Mouse (Mus musculus) heart, embryonic 13.5 days (tissue): ENCODE measurements around the gene Tmem181a. TPM values are rescaled to one million over a fixed set of nuclear protein-coding genes. Genes with fewer than 3 reads are reported as not detected.
"Not testable (repeated sequence)": the region's sequence is repeated elsewhere in the genome, so short reads cannot be mapped to it uniquely, and the experiment has no call there.

ENCODE experiments used
- ATAC-seq: fragments of 200-750 bp; cut with Nextera tagmentation; 2 replicates; pipeline ENCODE4 v1.8.0; 2017; ENCODE audit warnings: moderate TSS enrichment; ENCODE audit not compliant: insufficient number of reproducible peaks, low FRiP score, low TSS enrichment; ENCODE audit errors: extremely low read depth
- H3K27ac ChIP-seq: fragments of 300-500 bp; sonication (generic); replicated peaks from 2 replicates; pipeline ENCODE4 v1.5.1; 2015; ENCODE audit warnings: moderate library complexity, mild to moderate bottlenecking, inconsistent platforms
- H3K27me3 ChIP-seq: fragments of 300-500 bp; sonication (generic); replicated peaks from 2 replicates; pipeline ENCODE4 v1.6.1; 2015; ENCODE audit warnings: mild to moderate bottlenecking, inconsistent platforms
- H3K36me3 ChIP-seq: fragments of 300-500 bp; sonication (generic); 2 replicates; pipeline ENCODE4 v1.6.1; 2015; ENCODE audit warnings: mild to moderate bottlenecking, inconsistent platforms
- H3K4me1 ChIP-seq: fragments of 300-500 bp; sonication (generic); 2 replicates; pipeline ENCODE4 v1.6.1; 2015; ENCODE audit warnings: inconsistent platforms
- H3K4me2 ChIP-seq: fragments of 300-500 bp; sonication (generic); 2 replicates; pipeline ENCODE4 v1.6.1; 2015; ENCODE audit warnings: inconsistent platforms, mild to moderate bottlenecking, moderate library complexity
- H3K4me3 ChIP-seq: fragments of 300-500 bp; sonication (generic); 2 replicates; pipeline ENCODE4 v1.5.1; 2015; ENCODE audit warnings: moderate library complexity, mild to moderate bottlenecking, inconsistent platforms
- H3K9ac ChIP-seq: fragments of 300-500 bp; sonication (generic); 2 replicates; pipeline ENCODE4 v1.6.1; 2015; ENCODE audit warnings: inconsistent platforms, mild to moderate bottlenecking, moderate library complexity
- H3K9me3 ChIP-seq: fragments of 300-500 bp; sonication (generic); 2 replicates; pipeline ENCODE4 v1.6.1; 2016; ENCODE audit warnings: inconsistent platforms
- WGBS: fragments of 180-500 bp; shearing (Covaris S2); methylation state at CpG from one replicate; pipeline ENCODE4 v1.1.7; 2015; ENCODE audit warnings: mixed read lengths; 5-methylcytosine and 5-hydroxymethylcytosine counted together
- polyA plus RNA-seq: library from polyadenylated mRNA; unstranded; fragments of >200 nt; fragmentation: Nextera tagmentation; extraction: Ambion mirVana; gene quantifications from 2 replicates; pipeline ENCODE4 v1.2.1, GENCODE M21; 2015

The Tmem181a gene
- polyA plus RNA-seq, 1 experiment from 2014 or later: 15.4 TPM

GRCm38 (mm10) chr17:6311716-6312115, 55.1 kb downstream of the Tmem181a start:
- H3K4me2 ChIP-seq, H3K27ac ChIP-seq, H3K4me3 ChIP-seq, H3K4me1 ChIP-seq, H3K36me3 ChIP-seq, ATAC-seq, H3K27me3 ChIP-seq, H3K9ac ChIP-seq, H3K9me3 ChIP-seq: not testable (repeated sequence)
- WGBS: 88% methylated on average over 7 of the region's 7 CpGs

DNA sequence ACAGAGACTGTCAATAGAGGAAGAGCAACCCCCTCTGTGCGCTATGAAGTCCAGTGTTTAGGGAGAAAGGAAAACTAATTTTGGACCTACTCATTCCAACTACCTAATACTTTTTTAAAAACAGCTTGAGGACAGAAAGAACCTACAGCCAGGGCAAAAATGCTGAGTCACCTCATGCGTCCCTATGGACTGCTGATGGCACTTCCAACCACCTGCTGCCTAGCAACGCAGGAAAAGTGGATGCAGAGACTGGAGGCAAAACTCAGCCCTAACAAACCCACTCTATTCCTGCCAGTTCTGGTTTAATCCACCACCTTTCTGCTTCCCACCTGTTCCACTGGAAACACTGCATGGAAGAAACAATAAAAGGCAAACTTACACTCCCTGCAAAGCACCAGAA, 56.1 kb downstream of the Tmem181a start:
- not testable (repeated sequence) for H3K27ac ChIP-seq, H3K9ac ChIP-seq, H3K9me3 ChIP-seq, H3K27me3 ChIP-seq, H3K4me2 ChIP-seq, ATAC-seq, H3K4me3 ChIP-seq, H3K36me3 ChIP-seq, H3K4me1 ChIP-seq
- 70% methylated on average over 3 of the region's 3 CpGs for WGBS

DNA sequence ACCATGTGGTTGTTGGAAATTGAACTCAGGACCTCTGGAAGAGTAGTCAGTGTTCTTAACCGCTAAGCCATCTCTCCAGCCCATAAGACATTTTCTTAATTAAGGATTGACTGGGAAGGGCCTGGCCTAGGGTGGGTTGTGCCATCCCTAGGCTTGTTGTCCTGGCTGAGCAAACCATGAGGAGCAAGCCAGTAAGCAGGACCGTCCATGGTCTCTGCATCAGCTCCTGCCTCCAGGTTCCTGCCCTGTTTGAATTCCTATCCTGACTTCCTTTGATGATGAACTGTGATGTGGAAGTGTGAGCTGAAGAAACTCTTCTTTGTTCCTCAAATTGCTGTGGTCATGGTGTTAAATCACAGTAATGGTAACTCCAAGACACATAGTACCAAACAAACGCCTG, 57.8 kb downstream of the Tmem181a start:
- H3K4me1 ChIP-seq, H3K27ac ChIP-seq, H3K9me3 ChIP-seq, H3K27me3 ChIP-seq, H3K4me2 ChIP-seq, H3K36me3 ChIP-seq, ATAC-seq, H3K4me3 ChIP-seq, H3K9ac ChIP-seq: not testable (repeated sequence)
- WGBS: 70% methylated on average over 2 of the region's 3 CpGs

DNA sequence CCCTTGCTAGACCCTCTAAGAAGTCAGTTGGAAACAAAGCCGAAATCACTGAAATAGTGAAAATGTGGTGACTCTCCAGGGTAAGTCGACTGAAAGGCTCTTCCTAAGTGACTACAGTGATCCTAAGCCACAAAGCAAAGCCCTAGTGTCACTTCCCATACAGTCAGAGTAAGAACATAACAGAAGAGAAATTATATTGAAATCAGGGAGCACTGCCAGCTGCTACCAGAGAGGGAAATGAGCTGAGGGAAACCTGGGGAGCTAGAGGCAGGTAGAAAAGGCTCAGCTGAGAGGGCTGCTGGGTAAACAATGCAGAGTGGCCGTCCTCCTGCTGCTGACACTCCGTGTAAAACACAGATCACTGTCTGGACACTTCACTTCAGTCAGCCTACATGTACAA, 59.0 kb downstream of the Tmem181a start:
- H3K9ac ChIP-seq, H3K27me3 ChIP-seq, H3K36me3 ChIP-seq, H3K4me1 ChIP-seq, ATAC-seq, H3K4me3 ChIP-seq, H3K27ac ChIP-seq, H3K9me3 ChIP-seq, H3K4me2 ChIP-seq: not testable (repeated sequence)
- WGBS: 30% methylated on average over 3 of the region's 4 CpGs

DNA sequence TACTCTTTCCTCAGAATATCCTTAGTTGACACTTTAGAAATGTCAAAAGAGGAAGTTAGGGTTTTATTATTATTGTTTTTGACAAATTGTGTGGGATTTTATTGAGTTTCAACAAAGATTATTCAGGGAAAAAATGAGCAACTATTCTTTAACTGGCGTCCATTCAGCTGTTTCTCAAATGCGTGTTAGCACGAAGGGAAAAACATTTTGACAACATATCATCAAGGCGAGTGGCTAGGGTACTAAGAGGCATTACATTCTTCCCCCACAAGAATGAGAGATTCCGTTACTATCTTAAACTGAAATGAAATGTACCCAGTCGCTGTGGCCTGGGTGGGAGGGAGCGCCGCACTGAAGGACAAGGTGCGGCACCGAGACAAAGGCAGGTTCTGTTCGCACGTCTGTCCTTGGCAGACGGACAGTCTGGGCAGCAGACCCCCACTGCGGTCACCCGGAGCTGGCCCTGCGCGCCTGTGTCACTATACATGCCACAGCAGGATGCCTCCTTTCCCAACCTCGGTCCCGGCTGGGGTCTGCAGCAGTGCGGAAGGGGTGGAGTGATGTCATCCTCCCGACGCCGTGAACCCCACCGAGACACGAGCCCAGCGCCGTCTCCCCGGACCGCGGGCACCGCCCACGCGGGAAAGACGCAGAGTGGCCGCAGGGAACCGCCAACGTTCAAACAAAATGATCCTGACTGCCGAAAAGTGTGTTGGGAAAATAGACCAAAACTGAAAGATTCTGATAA, 59.9 kb downstream of the Tmem181a start:
- H3K27me3 ChIP-seq, H3K9me3 ChIP-seq, H3K27ac ChIP-seq, H3K4me1 ChIP-seq, H3K36me3 ChIP-seq: not testable (repeated sequence)
- H3K4me2 ChIP-seq: peak overlapping the region; percentile 72
- peak overlapping the region; percentile 76 for H3K9ac ChIP-seq
- WGBS: 2% methylated on average over 38 of the region's 38 CpGs
- peak; percentile 47; the same call in 1 of the 2 replicates for ATAC-seq
- peak overlapping the region; percentile 56 for H3K4me3 ChIP-seq

DNA sequence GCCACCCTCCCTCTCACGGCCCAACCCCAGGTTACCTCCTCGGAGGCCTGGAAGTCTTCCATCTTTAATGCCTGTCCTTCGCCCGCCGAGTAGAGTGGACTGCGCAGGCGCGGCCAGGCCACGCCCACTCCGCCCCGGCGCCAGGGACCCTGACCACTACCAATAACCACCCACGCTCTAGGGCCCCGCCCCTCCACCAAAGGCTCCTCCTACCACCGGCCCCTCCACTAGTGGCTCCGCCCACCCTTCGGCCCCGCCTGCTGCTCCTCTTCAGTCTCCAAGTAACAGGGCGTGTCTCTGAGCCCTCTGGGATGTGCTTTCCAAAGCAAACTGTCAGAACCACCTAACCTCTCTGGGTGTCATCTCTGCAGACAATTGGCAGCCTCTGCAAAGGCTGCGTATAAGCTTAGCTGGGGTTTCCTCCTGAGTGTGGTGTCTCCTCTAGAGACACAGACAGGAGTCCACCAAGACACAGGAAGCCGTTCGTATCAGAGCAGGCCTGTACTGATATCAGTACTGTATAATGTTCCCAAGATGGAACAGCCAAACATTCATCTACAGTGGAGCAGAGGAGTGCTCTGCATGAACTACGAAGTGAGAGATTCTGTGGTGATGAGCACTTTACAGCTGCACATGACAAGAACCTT, 60.8 kb downstream of the Tmem181a start, which contains the start of gene Dynlt1a:
Gene Dynlt1a (minus strand): TSS at position 162 of the 647 bp plus-strand sequence.
- H3K4me3 ChIP-seq: peak within 1 kb of the TSS; percentile 56
- H3K4me2 ChIP-seq: peak within 1 kb of the TSS; percentile 72
- H3K9me3 ChIP-seq, H3K27ac ChIP-seq, H3K4me1 ChIP-seq, H3K27me3 ChIP-seq, H3K36me3 ChIP-seq: not testable (repeated sequence)
- H3K9ac ChIP-seq: peak within 1 kb of the TSS; percentile 76
- ATAC-seq: peak; percentile 95
- 9% methylated on average over 15 of the region's 23 CpGs for WGBS

DNA sequence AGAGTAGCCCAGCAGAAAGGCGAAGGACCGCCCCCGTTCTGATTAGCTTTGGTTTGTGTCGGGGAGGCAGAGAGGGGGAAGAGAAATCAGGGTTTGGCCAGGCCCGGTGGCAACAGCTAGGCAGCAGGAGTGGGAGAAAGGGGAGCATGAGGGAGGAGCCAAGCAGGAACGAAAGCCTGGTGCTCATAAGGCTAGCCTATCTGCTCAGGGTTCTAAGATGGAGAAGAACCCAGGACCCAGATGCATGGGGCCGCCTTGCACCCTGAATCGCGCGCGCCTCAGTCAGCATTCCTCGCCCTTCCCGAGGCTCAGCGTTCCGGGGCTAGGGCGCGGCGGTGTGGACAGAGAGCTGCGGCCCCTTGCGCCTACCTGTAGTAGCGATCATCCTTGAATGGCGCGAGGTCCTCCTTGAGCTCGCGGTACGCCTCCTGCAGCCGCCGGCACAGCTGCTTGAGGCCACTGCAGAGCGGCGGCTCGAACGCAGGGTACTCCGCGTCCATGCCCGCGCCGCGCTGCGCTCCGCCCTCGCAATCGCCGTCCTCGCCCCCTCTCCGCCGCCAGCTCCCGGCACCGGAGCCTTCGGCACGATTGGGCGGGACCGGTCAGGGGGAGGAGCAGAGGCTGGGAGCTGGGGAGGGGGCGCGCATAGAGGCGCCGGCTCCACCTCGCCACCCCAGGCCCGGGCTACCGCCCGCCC, 64.6 kb downstream of the Tmem181a start:
- H3K27ac ChIP-seq, H3K4me3 ChIP-seq, H3K9ac ChIP-seq, H3K36me3 ChIP-seq, H3K4me1 ChIP-seq, ATAC-seq, H3K4me2 ChIP-seq, H3K27me3 ChIP-seq, H3K9me3 ChIP-seq: not testable (repeated sequence)
- WGBS: 2% methylated on average over 15 of the region's 60 CpGs

- H3K4me2 ChIP-seq, H3K9ac ChIP-seq, H3K9me3 ChIP-seq, H3K4me3 ChIP-seq, H3K36me3 ChIP-seq, H3K4me1 ChIP-seq, H3K27me3 ChIP-seq, ATAC-seq, H3K27ac ChIP-seq: not testable (repeated sequence)
- no CpG with 5 or more reads among the region's 10 CpGs for WGBS
Observed at GRCm38 (mm10) chr17:6321778-6322101, 65.1 kb downstream of the Tmem181a start.

GRCm38 (mm10) chr17:6325021-6325420, 68.4 kb downstream of the Tmem181a start:
- not testable (repeated sequence) for H3K4me2 ChIP-seq, H3K9me3 ChIP-seq, H3K4me1 ChIP-seq, H3K9ac ChIP-seq, H3K27ac ChIP-seq, H3K27me3 ChIP-seq, H3K4me3 ChIP-seq, H3K36me3 ChIP-seq, ATAC-seq
- WGBS: 61% methylated on average over 10 of the region's 10 CpGs

DNA sequence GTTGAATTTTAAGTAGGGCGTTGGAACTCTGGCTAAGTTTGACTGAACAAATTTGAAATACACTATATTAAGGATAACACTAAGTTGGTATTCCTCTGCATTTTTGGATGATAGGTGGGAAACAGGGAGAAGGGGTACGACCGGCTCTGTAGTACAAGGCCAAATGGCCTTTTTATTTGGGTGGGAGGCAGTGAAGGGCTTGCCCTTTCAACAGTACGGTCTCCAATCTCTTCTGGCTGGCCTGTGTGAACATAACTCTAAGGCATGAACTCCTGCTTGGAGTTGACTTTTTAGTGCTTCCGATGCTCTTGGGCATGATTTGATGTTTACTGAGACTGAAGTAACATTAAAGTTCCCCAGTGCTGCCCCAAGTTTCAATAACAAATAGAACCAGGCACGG, 68.9 kb downstream of the Tmem181a start:
- not testable (repeated sequence) for H3K9ac ChIP-seq, H3K4me1 ChIP-seq, H3K4me3 ChIP-seq, ATAC-seq, H3K4me2 ChIP-seq, H3K27me3 ChIP-seq, H3K36me3 ChIP-seq, H3K9me3 ChIP-seq, H3K27ac ChIP-seq
- WGBS: 66% methylated on average over 6 of the region's 6 CpGs

- ATAC-seq, H3K36me3 ChIP-seq, H3K27ac ChIP-seq, H3K4me1 ChIP-seq, H3K4me3 ChIP-seq, H3K27me3 ChIP-seq, H3K4me2 ChIP-seq, H3K9ac ChIP-seq, H3K9me3 ChIP-seq: not testable (repeated sequence)
- WGBS: 79% methylated on average over 7 of the region's 7 CpGs
Observed at GRCm38 (mm10) chr17:6327554-6327953, 70.9 kb downstream of the Tmem181a start.

GRCm38 (mm10) chr17:6328997-6329396, 72.3 kb downstream of the Tmem181a start:
- WGBS: 58% methylated on average over 3 of the region's 4 CpGs
- not testable (repeated sequence) for ATAC-seq

More at GRCm38 (mm10) chr17:6328997-6329396, 72.3 kb downstream of the Tmem181a start:
- not testable (repeated sequence) for H3K4me3 ChIP-seq, H3K9me3 ChIP-seq, H3K9ac ChIP-seq, H3K27me3 ChIP-seq, H3K36me3 ChIP-seq, H3K4me1 ChIP-seq, H3K4me2 ChIP-seq, H3K27ac ChIP-seq
